Mouse (Mus musculus): ENCODE data around the gene Ephb2. TPM values are rescaled to one million over a fixed set of nuclear protein-coding genes. Genes with fewer than 3 reads are reported as not detected.

Ephb2 gene
- total RNA-seq, 2 experiments from 2014 or later: 45.5 to 46.0 TPM

DNA sequence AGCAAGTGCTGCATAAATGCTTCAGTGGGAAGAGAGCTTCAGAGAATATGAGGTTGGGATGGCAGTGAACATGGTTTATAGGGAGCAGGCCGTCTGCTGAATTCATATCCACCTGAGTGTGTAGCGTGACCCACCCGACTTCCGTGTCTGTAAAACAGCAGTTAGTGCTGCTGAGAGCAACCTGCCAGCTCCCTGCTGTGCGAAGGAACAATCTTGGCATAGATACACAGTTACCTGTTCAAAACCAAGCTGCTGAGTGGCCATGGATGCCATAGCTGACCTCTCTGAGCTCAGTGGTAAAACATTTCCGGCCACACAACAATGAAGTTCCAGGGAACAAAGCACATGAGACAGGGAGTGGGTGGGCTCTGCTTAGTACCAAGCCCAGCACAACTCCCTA is 138.5 kb downstream of the Ephb2 start:
- intact Hi-C loops (cut with DNase I): no loop called here
- no peak for DNase-seq (ENCODE audit: extremely low spot score in 1 of 2, low spot score in 2 of 2)

DNA sequence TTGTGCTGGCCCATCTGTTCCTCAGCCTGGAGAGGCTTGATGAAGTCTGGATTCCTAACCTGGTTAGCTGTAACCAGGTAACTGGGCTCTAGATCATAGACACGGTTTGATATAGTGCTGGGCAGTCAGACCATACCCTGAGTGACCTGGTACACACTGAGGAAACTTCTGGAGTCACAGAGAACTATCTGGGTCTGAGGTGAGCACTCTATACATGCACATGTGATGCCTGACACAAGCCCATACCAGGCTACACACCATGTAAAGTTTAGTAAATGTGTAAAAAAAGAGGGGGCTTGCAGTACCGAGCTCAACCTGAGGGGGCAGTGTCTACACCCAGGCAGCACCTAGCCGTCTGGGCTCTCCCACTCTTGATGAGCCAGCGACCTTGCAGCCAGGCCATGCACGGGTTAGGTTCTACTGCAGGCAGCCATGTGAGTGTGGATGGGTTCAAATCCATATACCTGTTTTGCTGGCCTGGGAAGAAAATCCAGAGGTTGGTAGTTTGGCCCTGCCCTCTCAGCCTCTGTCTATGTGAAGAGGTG is 139.3 kb downstream of the Ephb2 start:
- no peak for DNase-seq (ENCODE audit: extremely low spot score in 1 of 2, low spot score in 2 of 2)
- intact Hi-C loops (cut with DNase I): no loop called here

DNA sequence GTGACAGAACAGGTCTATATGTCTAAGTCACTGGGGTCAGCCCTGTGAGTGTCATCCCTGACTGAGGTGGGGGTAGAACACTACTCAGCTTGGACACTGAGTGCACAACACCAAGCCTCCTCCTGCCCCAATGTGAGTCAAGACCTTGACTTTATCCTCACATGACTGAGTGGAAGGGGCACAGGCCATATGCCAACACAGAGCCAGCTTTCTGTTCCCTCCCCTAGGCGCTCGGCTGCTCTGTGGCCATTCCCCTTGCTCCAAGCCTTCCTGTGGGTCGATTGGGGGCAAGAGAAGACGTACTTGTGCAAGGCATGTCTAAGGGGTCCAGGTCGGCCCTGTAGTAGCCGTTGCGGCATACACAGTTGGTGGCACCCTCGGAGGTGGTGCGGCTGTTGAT is 140.1 kb downstream of the Ephb2 start:
- intact Hi-C loops (cut with DNase I): no loop called here
- no peak for DNase-seq (ENCODE audit: extremely low spot score in 1 of 2, low spot score in 2 of 2)

DNA sequence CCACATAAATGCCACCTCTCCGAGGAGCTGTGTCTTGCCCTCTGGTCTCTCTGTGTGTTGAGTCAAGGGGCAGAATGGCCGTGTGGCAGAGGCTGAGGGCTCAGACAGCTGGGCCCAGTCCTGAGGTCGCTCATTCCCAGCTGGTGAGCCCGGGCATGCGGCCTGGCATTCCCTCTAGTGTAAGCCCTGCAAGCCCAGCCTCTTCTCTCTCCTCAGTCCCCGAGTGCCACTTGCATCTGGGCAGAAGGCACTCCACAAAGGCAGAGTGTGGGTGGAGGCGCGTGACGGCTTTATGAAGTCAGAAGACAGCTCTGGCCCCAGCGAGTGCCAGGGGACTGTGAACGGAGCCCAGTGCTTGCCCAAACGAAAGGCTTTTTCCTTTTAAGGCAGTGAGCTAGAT is 145.8 kb downstream of the Ephb2 start:
- intact Hi-C loops (cut with DNase I): no loop called here
- DNase-seq (ENCODE audit: extremely low spot score in 1 of 2, low spot score in 2 of 2): no peak

DNA sequence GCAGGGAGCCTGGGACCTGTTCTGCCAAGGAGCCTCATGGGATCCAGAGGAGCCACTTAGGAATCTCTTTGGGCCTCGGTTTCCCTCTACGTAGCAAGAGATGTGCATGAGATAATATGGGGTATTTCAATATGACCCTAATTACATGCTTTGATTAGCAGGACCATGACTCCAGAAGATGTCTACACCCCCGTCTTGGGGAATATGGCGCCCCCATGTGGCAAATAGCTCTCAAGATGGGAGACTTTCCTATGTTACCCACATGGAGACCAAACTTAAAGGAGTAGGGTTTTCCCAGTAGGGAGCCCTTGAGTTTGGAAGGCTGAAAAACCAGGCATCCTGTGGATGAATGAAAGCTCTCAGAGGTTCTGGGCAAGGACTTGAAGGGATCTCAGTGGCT is 147.7 kb downstream of the Ephb2 start:
- intact Hi-C loops (cut with DNase I): no loop called here
- no peak for DNase-seq (ENCODE audit: extremely low spot score in 1 of 2, low spot score in 2 of 2)

DNA sequence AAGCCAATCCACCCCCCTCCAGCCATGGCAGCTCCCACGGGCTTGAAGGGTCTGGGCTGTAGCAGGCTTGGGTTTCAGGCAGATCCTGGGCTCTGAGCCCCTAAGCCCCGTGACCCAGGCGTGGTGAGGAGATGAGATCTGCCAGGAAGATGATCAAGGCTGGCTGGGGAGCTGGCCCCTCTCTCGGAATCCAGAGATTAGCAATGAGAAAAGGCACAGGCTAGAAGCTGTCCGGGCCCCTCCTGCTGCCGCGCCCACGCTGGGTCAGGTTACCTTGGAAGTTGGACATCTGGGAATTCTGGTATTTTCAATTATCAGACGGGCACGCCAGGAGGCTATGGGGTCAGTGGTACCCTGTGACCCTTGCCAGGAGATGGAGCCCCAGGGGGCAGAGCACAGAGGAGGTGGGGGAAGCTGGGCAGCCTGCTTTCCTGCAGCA is 150.3 kb downstream of the Ephb2 start:
- intact Hi-C loops (cut with DNase I): no loop called here
- DNase-seq (ENCODE audit: extremely low spot score in 1 of 2, low spot score in 2 of 2): no peak

DNA sequence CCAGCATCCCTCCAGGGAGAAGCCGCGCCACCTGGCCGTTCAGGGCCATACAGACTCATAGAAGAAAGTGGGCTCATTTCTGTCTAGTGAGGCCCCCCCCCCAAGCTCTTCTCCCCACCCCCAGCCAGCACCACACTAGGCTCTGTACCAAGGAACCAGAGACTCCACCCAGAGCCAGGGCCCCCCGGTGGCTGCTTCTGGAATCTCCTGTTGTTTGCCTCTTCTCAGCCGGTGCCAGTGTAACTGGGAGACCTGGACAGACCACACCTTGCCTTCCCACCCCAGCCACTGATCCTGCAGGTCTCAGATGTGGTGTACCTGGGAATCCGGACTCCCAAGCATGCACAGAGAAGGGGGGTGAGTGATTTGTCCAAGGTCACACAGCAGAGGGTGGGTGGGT is 151.3 kb downstream of the Ephb2 start:
- DNase-seq (ENCODE audit: extremely low spot score in 1 of 2, low spot score in 2 of 2): no peak

DNA sequence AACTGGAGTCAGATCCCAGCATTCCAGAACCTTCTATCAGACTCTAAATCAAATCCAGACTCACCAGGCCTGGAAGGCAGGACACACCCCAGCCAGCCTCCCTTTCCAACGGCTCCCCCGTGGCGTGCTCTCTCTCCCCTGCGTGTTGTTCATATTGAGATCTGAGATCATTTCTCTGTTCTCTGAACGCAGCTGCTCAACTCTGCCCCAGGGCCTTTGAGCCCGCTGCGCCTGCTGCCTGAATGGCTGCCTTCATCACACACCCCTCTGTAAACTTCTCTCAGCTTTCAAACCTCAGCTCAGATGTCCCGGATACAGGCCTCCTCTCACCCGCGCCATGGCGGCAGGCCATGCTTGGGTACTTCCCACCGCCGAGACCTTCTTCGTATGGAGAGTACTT is 155.1 kb downstream of the Ephb2 start:
- intact Hi-C loops (cut with DNase I): no loop called here
- DNase-seq (ENCODE audit: extremely low spot score in 1 of 2, low spot score in 2 of 2): no peak

More for the DNA sequence above, 151.3 kb downstream of the Ephb2 start:
- intact Hi-C loops (cut with DNase I): no loop called here

DNA sequence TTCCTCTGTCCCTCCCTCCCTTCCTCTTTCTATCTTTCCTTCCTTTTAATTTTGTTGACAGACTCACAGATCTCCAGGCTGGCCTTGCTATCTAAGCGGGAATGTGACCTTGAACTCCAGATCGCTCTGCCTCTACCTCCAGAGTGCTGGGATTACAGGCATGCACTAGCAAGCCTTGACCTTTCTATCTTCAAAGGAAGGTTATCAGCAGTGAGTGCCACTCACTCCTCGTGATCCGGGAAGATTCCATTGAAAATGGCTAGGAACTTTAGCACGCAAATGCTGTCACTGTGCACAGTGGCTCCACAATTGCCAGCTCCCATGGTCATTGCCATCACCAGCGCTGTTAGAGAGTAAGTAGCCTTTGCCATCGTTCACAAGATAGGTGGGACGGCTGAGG is 156.6 kb downstream of the Ephb2 start:
- intact Hi-C loops (cut with DNase I): loop anchor here (10.0 kb wide), 1 partner anchor 306 kb away; no protein-coding TSS in a partner anchor

DNA sequence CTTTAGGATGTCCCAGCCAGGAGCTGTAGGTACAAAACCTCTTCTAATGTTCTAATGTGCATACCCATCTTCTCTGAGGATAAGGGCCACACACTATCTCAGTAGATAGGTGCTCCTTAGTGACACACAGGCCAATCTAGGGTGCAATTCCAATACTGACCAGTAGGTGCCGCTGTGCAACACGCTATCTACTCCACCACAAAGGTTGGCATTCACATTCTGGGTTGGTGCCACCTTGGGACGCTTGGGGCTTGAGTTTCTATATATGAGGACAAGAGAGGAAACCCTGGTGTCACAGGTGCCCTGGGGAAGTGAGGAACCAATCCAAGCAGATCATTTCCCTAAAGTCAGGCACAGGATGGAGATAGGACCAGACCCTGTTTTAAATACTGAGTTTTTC is 157.3 kb downstream of the Ephb2 start:
- intact Hi-C loops (cut with DNase I): loop anchor here (10.0 kb wide), 1 partner anchor 306 kb away; no protein-coding TSS in a partner anchor
- peak; percentile 84 to 87 for DNase-seq (ENCODE audit: extremely low spot score in 1 of 2, low spot score in 2 of 2)

More for the DNA sequence above, 156.6 kb downstream of the Ephb2 start:
- no peak for DNase-seq (ENCODE audit: extremely low spot score in 1 of 2, low spot score in 2 of 2)

DNA sequence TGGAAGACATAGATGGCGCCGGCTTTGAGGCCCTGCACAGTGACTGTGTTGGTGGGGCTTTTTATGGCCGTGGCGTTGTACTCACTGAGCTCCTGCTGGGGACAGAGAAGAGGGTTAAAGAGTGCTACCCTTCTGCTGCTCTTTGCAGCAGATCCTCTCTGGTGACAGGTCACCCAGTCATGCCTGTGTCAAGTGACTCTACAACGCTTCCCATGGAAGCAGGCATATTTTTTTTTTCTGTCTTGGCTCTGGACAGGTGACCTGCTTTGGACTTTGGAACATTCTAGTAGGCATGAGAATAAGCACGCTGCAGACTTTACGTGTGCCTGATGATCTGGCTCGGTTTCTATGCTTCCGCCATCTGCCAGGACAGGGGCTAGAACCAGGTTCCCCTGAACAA is 160.3 kb downstream of the Ephb2 start:
- DNase-seq (ENCODE audit: extremely low spot score in 1 of 2, low spot score in 2 of 2): no peak
- intact Hi-C loops (cut with DNase I): loop anchor here (10.0 kb wide), 1 partner anchor 309 kb away; no protein-coding TSS in a partner anchor

DNA sequence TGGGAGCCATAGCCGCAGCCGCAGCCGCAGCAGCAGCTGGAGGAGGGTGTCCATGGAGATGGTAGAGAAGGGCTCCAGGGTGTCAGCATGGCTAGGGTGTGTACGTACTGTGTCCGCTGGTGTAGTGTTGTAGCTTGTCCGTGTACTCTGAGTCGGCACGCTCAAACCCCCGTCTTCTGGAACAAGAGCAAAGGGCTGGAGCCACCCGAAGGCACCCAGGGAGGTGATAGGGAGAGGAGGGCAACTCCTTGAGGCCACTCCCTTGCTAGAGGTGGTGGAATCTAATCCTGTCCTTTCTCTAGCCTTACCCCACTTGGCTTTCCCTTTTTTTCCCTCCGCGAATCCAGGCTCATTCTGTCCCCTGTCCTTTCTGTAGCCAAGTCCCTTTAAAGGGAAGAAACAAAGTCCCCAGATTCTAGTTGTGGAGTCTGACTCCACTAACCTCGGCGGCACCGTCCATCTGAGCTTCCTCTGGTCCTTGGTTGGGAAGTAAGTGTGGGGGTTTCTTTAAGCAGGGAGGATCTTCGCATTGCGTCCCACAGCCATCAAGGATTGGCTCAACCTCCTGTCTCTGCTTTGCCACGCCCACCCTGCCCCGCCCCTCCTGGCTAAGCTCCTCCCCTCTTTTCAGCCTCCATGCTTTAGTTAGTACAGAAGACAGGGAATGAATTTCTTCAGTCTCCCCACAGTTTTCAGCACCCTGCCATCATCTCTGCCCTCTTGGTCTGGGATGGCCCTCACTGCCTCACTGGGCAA is 163.3 kb downstream of the Ephb2 start:
- DNase-seq (ENCODE audit: extremely low spot score in 1 of 2, low spot score in 2 of 2): no peak
- intact Hi-C loops (cut with DNase I): loop anchor here (10.0 kb wide), 1 partner anchor 312 kb away; no protein-coding TSS in a partner anchor

DNA sequence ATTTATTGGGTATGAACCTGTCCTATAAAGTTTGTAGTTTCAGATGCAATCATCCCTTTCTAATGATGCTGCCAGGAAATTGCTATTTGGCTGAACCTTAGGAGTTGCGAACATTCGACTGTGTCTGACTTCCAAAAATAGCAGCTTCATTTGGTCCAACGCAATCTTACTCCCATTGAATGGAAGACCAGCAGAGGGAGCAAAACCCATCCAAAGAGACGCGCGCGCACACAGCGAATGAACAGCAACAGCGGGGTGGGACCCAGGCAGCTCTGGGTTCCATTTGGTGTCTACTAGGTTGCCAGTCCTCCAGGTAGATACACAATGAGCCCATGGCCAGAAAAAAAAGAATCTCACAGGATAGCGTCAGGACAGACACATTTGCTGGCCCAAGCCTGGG is 168.0 kb downstream of the Ephb2 start:
- intact Hi-C loops (cut with DNase I): no loop called here
- no peak for DNase-seq (ENCODE audit: extremely low spot score in 1 of 2, low spot score in 2 of 2)

DNA sequence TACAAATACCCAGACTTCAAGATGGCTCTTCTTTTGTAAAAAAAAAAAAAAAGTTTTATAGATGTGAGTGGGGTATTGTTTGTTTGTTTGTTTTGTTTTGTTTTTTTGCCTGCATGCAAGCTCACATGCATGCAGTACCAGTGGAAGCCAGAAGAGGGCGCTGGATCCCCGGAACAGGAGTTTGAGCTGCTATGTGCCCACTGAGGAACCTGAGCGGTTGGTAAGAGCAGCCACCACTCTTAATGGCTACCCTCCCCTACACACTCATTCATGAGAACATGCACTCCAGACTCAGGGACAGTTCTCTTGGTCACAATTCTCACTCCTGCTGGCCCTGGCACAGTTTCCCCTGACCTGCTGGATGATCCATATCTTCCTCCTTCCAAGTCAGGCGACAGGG is 169.8 kb downstream of the Ephb2 start:
- intact Hi-C loops (cut with DNase I): no loop called here
- DNase-seq (ENCODE audit: extremely low spot score in 1 of 2, low spot score in 2 of 2): no peak

DNA sequence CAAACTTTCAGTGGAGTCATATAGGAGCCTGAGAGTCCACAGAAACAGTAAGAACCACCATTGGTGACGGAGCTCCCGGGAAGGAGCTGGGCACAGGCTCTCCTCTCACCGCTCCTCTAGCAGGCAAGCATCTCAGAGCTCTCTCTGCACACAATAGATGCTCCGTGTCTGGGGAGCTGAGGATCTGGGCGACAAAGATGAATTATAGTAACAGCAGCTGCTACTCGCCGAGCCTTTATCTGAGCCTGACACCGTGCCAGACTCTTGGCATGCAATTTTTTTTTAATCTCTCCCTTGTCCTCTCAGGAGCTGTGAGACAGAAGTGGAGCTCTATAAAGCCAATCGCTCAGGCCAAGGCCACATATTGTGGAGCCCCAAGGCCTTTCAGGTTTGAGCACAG is 170.7 kb downstream of the Ephb2 start:
- intact Hi-C loops (cut with DNase I): no loop called here
- peak in 1 of 2 experiments; percentile 61 for DNase-seq (ENCODE audit: extremely low spot score in 1 of 2, low spot score in 2 of 2)

DNA sequence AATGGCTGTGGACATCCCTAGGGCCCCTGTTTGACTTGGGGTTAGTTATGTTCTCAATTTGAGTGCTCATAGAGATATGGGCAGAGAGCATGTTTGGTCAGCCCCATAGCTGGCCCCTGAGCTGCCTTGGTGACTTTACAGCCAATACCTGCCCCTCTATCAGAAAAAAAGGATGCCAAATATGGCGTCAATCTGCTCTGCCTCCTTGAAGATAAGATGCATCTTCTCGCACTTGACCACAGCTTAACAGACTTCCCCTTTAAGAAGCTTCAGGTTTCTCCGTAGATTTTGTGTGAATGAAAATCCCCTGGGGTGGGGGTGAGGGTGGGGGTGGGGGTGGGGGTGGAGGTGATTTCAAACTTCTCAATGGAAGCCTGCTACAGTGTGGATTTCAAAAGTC is 177.9 kb downstream of the Ephb2 start:
- intact Hi-C loops (cut with DNase I): loop anchor here (2.0 kb wide), 1 partner anchor 19 kb away; no protein-coding TSS in a partner anchor
- DNase-seq (ENCODE audit: extremely low spot score in 1 of 2, low spot score in 2 of 2): no peak

DNA sequence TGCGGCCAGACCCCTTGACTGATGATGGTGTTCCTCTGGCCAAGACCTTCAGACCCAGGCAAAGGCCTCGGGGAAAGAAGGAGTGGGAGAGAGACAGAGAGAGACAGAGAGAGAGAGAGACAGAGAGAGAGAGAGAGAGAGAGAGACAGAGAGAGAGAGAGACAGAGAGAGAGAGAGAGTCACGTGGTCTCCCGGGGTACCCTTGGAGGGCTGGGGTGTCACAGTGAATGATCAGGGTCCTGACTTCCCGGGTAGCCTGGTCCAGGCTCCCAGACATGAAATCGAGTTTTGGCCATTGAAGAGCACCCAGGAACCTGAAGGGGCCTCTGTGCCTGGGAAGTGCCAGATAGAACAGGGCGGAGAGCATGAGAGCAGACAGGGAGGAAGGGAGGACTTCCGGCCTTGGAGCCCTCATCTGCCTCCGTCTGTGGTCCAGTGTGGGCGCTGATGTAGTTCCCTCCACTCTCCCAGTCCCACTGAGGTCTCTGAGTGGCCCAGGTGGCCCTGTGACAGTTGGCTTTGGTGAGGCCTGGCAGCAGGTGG is 182.0 kb downstream of the Ephb2 start:
- DNase-seq (ENCODE audit: extremely low spot score in 1 of 2, low spot score in 2 of 2): no peak
- intact Hi-C loops (cut with DNase I): no loop called here

DNA sequence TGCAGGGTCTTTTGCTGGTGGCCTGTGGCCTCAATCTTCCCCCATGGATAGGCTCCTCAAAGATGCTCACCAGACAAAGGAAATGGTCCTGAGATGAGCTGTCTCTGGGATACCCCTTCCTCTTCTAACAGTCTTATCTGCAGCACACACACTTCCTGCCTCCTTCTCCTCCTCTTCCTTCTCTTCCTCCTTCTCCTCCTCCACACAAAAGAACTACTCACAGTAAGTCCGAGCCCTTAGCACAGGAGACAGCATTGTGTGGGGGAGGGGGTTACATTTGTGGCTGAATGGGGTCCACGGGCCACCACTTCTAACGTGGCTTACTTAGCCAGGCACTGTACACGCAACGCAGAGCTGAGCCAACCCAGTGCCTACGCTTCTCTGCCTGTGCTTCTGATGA is 182.8 kb downstream of the Ephb2 start:
- intact Hi-C loops (cut with DNase I): no loop called here
- no peak for DNase-seq (ENCODE audit: extremely low spot score in 1 of 2, low spot score in 2 of 2)

DNA sequence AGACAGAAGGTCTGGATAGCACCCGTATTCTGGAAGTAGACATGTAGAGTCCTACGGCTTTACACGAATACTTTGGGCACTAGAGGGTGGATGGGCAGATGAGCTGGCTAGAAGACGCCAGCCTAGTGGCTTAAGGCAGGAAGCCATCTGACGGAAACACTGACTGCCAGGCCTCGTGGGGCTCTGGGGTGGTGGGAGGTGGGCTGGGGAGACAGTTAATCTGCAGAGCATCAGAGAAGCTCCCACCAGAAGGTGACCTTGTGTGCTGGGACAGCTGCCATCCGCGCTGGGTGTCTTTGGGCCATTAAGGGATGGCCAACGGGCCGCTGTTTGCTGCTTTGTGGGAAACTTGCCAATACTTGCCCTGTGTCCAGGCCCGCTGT is 183.3 kb downstream of the Ephb2 start:
- DNase-seq (ENCODE audit: extremely low spot score in 1 of 2, low spot score in 2 of 2): peak in 1 of 2 experiments; percentile 22
- intact Hi-C loops (cut with DNase I): no loop called here

DNA sequence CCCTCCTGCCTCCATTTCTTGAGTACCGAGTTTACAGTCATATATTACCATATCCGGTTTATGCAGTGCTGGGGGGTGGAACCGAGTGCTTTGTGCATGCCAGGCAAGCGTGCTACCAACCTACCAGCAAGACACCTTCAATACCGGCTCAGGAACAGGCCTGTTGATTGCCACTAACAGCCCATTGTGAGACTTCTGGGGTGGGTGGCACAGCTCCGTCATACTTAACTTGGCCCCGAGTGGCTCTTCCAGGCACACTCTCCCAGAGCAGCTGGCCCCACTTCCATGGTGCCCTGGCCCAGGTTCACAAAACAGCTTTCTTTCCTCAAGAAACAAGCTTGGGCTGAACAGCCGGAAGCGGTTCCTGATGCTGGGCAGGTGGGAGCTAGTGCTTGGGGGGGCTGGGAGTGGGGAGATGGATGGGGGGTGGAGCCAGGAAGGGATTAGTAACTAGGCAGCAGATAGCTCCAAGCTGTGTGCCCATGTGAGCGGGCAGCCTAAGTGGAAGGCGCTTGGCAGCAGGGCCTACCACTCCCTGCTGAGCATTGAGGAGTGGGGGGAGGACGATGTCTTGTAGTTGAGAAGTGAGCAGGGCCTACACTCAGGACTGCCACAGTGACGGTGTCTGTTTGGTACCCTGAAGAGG is 183.8 kb downstream of the Ephb2 start:
- intact Hi-C loops (cut with DNase I): no loop called here
- DNase-seq (ENCODE audit: extremely low spot score in 1 of 2, low spot score in 2 of 2): peak; percentile 46 to 65
